Mouse (Mus musculus): ENCODE data around the gene Iqch. TPM values are rescaled to one million over a fixed set of nuclear protein-coding genes. Genes with fewer than 3 reads are reported as not detected.
A peak's percentile ranks its signal among the peaks of the same experiment; 100 is the strongest.

Iqch gene
- total RNA-seq, 2 experiments from 2014 or later, result 0.14 TPM; not detected in 1

GRCm38 (mm10) chr9:63523251-63523936 lies 78.9 kb downstream of the Iqch start:
- no peak for DNase-seq (ENCODE audit: low spot score in 2 of 2)
- intact Hi-C loops (cut with DNase I), result no loop called here

- intact Hi-C loops (cut with DNase I), result no loop called here
- no peak for DNase-seq (ENCODE audit: low spot score in 2 of 2)
Observed at GRCm38 (mm10) chr9:63512851-63513250, 89.4 kb downstream of the Iqch start.

DNA sequence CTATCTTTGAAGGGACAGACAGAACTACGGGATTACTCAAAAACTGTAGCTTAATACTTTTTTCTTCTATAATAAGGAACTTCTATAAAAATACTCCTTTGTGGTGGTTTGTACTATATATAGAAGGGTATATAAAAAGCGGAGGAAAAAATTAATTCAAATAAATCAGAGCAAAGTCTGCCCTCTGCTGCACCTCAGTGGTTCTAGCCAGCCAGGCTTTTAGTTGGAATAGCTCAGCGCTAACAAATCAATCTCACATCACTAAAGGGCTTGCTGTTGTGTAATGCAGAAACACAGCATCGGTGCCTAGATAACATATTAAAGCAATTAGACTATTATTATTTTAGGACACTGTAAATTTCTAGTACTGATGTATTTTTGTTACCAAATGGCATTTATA lies 91.3 kb downstream of the Iqch start:
- no peak for DNase-seq (ENCODE audit: low spot score in 2 of 2)
- intact Hi-C loops (cut with DNase I), result no loop called here

DNA sequence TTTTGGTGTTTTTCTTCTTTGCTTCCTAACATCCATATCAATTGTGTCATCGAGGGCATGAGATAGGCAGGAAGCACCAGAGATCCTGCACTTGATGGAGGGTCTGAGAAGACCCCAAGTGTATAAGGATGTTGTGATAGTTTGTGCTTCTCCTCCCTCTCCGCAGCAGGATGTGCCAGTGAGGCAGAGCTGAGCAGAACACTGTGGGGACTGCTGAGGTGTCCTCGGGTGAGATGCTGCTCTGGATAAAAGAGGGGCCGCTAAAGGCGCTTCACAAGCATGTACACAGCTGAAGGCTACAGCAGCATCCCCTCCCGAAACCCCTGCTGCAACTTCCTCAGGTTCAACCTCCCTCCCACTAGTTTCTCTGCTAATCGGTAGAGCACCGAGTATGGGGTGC lies 95.2 kb downstream of the Iqch start:
- DNase-seq (ENCODE audit: low spot score in 2 of 2), result no peak
- intact Hi-C loops (cut with DNase I), result no loop called here

GRCm38 (mm10) chr9:63503890-63504289 lies 98.4 kb downstream of the Iqch start:
- DNase-seq (ENCODE audit: low spot score in 2 of 2), result no peak
- intact Hi-C loops (cut with DNase I), result no loop called here

GRCm38 (mm10) chr9:63501516-63501915 lies 100.8 kb downstream of the Iqch start:
- intact Hi-C loops (cut with DNase I), result no loop called here
- no peak for DNase-seq (ENCODE audit: low spot score in 2 of 2)

DNA sequence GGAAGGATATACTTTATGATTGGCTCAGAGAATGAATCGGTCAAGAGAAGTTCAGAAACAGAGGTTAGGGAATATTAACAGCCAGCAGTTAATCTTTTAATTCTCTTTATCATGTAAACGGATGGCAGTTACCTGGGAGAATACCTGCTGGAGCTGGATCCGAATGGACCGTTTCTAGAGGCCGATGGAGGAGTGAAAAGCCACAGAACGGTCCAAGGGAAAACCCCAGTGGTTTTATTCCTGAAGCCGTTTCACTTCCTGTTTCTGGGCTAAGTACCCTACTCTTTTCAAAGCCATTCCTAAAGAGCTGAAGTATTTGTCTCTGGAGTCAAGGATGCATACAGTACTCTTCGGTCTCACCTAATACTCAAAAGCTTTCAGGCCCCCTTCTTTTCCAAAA lies 102.4 kb downstream of the Iqch start:
- intact Hi-C loops (cut with DNase I), result no loop called here

DNA sequence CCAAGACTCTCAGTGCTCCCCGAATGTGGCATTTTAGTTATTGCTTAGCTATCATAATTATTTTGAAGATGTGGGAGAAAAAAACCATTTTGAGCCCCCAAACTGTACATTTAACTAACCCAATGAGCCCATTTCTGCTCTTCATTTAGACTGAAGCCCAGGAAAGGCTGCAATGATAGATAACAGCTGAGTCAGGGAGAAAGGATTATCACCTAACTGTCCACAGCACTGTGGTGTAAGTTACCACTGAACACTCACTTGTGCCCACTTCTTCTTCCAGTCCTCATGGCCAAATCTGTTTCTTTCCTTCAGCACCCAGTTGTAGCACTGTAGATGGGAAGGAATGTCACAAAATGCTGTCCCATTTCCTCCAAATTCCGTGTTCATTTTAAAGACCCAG lies 106.5 kb downstream of the Iqch start:
- intact Hi-C loops (cut with DNase I), result no loop called here
- DNase-seq (ENCODE audit: low spot score in 2 of 2), result no peak

More for the DNA sequence above, 102.4 kb downstream of the Iqch start:
- DNase-seq (ENCODE audit: low spot score in 2 of 2), result no peak

GRCm38 (mm10) chr9:63493746-63494145 lies 108.5 kb downstream of the Iqch start:
- DNase-seq (ENCODE audit: low spot score in 2 of 2), result no peak
- intact Hi-C loops (cut with DNase I), result no loop called here

DNA sequence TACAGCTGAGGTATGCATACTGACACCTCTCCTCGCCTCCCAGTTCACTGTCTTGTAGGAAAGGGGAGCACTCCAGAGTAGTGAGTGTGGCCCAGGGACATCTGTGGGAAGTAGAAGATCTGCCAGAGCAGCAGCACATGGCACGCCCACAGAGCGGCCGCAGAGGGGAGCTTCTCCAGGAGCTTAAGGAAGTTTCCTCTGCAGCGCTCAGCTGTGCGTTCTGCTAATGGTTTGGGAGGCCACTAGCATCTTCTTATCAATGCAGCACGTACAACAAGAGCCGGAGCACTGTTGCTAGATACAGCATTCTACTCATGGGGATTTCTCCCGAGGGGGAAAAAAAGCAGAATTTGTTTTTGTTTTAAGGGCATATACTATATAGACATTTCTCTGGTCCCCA lies 110.0 kb downstream of the Iqch start:
- DNase-seq (ENCODE audit: low spot score in 2 of 2), result peak in 1 of 2 experiments; percentile 22
- intact Hi-C loops (cut with DNase I), result no loop called here

- intact Hi-C loops (cut with DNase I), result no loop called here
Observed at GRCm38 (mm10) chr9:63490521-63491307, 111.6 kb downstream of the Iqch start.

GRCm38 (mm10) chr9:63489156-63489555 lies 113.1 kb downstream of the Iqch start:
- intact Hi-C loops (cut with DNase I), result no loop called here
- DNase-seq (ENCODE audit: low spot score in 2 of 2), result no peak

More at GRCm38 (mm10) chr9:63490521-63491307, 111.6 kb downstream of the Iqch start:
- peak in 1 of 2 experiments; percentile 10 for DNase-seq (ENCODE audit: low spot score in 2 of 2)

DNA sequence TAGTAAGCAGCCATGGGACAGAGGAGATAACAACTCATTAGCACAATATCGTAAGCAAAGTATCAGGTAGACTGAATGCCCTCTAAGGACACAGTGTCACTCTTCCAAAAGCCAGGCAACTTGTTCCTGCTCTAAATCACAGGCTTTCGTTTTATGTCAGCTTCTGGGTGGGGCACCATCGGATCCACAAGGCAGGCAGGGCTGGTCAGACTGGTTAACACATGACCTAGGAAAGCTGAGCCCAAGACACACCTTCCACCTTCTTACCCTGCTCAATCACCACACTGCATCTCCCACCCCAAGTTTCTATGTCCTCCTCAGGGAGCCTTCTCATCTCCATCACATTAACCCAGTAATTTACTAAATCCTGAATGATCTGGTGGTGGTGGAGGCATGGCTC lies 136.7 kb downstream of the Iqch start:
- no peak for DNase-seq (ENCODE audit: low spot score in 2 of 2)
- intact Hi-C loops (cut with DNase I), result loop anchor here (10.0 kb wide), 1 partner anchor 389 kb away; no protein-coding TSS in a partner anchor

- DNase-seq (ENCODE audit: low spot score in 2 of 2), result peak; percentile 80 to 82
- intact Hi-C loops (cut with DNase I), result loop anchor here (1.0 to 10.0 kb wide), 3 partner anchors 60 to 393 kb away; no protein-coding TSS in a partner anchor
Observed at GRCm38 (mm10) chr9:63462296-63462695, 140.0 kb downstream of the Iqch start.

- intact Hi-C loops (cut with DNase I), result no loop called here
- no peak for DNase-seq (ENCODE audit: low spot score in 2 of 2)
Observed at GRCm38 (mm10) chr9:63456401-63456800, 145.9 kb downstream of the Iqch start.

DNA sequence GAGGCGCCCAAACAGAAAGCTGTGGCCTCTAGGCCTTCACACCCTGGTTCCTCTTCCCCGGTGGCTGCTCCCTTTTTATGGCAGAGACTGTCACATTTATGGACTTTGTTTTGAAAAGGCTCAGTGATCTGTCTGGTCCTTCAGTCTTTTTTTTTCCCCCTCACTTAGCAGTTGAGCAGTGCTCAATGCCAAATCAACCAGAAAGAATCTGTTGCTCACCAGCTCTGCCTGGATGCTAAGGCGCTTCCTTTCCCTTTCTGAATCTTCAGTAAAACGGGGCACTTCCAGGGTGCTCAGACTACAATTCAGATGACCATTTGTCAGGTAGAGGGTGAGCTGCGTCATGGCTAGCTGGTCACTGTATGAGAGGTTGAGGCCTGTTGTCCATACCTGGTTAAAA lies 148.0 kb downstream of the Iqch start:
- no peak for DNase-seq (ENCODE audit: low spot score in 2 of 2)
- intact Hi-C loops (cut with DNase I), result no loop called here

DNA sequence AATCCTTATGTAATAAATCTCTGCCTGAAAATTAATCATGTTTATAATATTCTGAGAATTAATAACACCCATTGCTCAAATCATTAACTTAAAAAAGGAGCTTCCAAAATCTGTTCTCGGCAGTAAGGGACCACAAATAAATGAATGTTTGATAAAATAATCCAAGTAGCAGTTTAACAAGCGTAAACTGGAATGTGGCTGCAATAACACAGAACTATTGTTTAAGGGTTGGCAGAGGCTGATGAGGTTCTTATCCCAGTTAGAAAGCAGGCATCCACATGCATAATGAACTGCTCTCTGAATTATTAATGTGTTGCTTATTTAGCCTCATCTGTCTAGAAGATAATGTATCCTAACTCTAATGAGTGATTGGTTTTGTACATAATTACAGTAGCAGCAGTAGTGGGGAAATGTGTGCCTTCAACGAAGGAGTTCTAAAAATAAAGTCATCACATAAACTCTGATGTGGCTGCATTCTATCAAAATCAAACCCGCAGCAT lies 151.7 kb downstream of the Iqch start:
- intact Hi-C loops (cut with DNase I), result no loop called here
- no peak for DNase-seq (ENCODE audit: low spot score in 2 of 2)

- no peak for DNase-seq (ENCODE audit: low spot score in 2 of 2)
- intact Hi-C loops (cut with DNase I), result no loop called here
Observed at GRCm38 (mm10) chr9:63443695-63444094, 158.6 kb downstream of the Iqch start.

DNA sequence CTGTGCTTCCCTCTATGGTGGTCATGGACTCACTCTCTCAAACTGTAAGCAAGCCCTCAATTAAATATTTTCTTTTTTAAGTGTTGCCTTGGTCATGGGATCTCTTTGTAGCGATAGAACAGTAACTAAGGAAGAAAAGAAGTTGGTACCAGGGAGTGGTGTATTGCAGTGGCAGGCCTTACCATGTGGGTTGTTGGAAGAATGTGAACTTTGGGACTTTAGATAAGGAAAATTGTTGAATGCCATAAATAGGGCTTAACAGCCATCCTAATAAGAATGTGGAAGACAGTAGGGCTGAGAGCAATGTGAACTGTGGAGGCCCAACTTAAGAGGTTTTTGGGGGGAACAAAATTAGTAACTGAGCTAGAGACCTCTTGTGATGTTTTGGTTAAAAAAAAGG lies 171.6 kb downstream of the Iqch start:
- intact Hi-C loops (cut with DNase I), result no loop called here
- DNase-seq (ENCODE audit: low spot score in 2 of 2), result no peak

DNA sequence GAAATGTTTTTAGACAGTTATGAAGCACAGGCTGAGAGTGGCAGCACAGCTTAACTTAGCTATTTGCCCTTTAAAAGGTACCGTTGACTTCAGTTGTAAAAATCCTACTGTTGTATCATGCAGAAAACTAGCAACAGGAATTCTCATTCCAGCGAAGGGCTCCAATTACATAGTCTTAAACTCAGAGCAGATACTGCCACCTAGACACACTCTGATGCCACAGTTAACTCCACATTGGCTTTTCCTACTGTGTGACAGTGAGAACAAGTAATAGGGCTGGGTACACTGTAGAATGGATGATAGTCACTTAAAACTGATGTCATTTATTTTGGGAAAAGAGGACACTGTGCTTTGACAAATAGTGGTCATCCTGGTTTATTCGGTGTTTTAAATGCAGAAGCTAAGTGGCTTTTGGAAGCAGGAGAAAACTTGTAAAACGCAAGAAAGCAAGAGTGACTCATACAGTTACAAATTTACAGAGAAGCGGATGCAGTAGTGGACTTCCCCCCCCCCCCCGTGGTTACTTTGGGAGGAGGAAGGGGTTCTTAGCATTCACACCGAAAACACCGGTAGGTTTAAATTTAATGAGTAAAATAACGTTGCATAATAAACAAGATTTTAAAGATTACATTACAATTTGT lies 181.1 kb downstream of the Iqch start:
- DNase-seq (ENCODE audit: low spot score in 2 of 2), result peak; percentile 2 to 45
- intact Hi-C loops (cut with DNase I), result no loop called here
